Mouse (Mus musculus) forebrain, embryonic 14.5 days (tissue): Measurements from ENCODE around the gene Aig1. TPM values are rescaled to one million over a fixed set of nuclear protein-coding genes. Genes with fewer than 3 reads are reported as not detected.
A peak's percentile ranks its signal among the peaks of the same experiment; 100 is the strongest.

Experiments used
- ATAC-seq: fragments of 200-750 bp; cut with Nextera tagmentation; 2 replicates; pipeline ENCODE4 v1.8.0; 2017; ENCODE audit warnings: mild to moderate bottlenecking, moderate library complexity
- DNase-seq: peaks from one replicate; pipeline ENCODE4 v3.0.0-alpha.2; 2015; ENCODE audit warnings: low spot score
- H3K27ac ChIP-seq: fragments of 300-500 bp; sonication (generic); 2 replicates; pipeline ENCODE4 v1.5.1; 2014; ENCODE audit warnings: low read depth, mild to moderate bottlenecking, control low read depth, low read length, moderate library complexity
- H3K27me3 ChIP-seq: fragments of 300-500 bp; sonication (generic); replicated peaks from 2 replicates; pipeline ENCODE4 v1.6.1; 2014; ENCODE audit warnings: low read length, control low read depth, mixed read lengths; ENCODE audit not compliant: control insufficient read depth, insufficient read depth
- H3K36me3 ChIP-seq: fragments of 300-500 bp; sonication (generic); 2 replicates; pipeline ENCODE4 v1.6.1; 2014; ENCODE audit warnings: low read length, control low read depth; ENCODE audit not compliant: control insufficient read depth, insufficient read depth
- H3K4me1 ChIP-seq: fragments of 300-500 bp; sonication (generic); 2 replicates; pipeline ENCODE4 v1.6.1; 2014; ENCODE audit warnings: antibody characterized with exemption, low read length, control low read depth; ENCODE audit not compliant: control insufficient read depth, insufficient read depth
- H3K4me2 ChIP-seq: fragments of 300-500 bp; sonication (generic); 2 replicates; pipeline ENCODE4 v1.6.1; 2014; ENCODE audit warnings: mild to moderate bottlenecking, control low read depth, low read length
- H3K4me3 ChIP-seq: fragments of 300-500 bp; sonication (generic); 2 replicates; pipeline ENCODE4 v1.5.1; 2014; ENCODE audit warnings: low read depth, low read length, control low read depth
- H3K9ac ChIP-seq: fragments of 300-500 bp; sonication (generic); 2 replicates; pipeline ENCODE4 v1.6.1; 2014; ENCODE audit warnings: mild to moderate bottlenecking, low read length, control low read depth, moderate library complexity
- H3K9me3 ChIP-seq: fragments of 300-500 bp; sonication (generic); replicated peaks from 2 replicates; pipeline ENCODE4 v1.6.1; 2016; ENCODE audit warnings: low read length, control low read depth, mixed read lengths; ENCODE audit not compliant: control insufficient read depth
- WGBS: fragments of 180-500 bp; shearing (Covaris S2); extraction: QIAGEN DNeasy Blood & Tissue Kit; methylation state at CpG from one replicate; pipeline ENCODE4 v1.1.7; 2014; 5-methylcytosine and 5-hydroxymethylcytosine counted together
- polyA plus RNA-seq: library from polyadenylated mRNA; unstranded; fragments of >200 nt; fragmentation: Nextera tagmentation; extraction: Ambion mirVana; gene quantifications from 2 replicates; pipeline ENCODE4 v1.2.1, GENCODE M21; 2014

Aig1 gene
- polyA plus RNA-seq, 1 experiment from 2014 or later, result 59.5 TPM

DNA sequence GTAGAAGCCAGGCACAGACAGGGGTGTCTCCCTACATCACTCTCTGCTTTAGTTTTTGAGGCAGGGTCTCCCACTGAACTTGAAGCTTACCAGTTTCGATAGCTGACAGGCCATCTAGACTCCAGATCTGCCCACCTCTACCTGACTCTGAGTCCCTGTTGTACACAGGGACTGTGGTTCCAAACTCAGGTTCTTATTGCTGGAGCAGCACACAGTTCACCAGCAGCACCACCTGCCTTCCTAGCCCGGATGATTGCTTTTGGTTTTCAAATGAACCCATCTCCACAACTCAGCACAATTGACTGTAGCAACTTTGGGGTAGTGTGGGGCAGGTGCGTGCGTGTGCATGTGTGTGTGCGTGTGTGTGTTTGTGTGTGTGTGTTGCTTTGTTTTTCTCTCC is 155.1 kb downstream of the Aig1 start:
- H3K36me3 ChIP-seq, result no peaks in the 10 kb centered on the region
- H3K9me3 ChIP-seq, result no peaks in the 10 kb centered on the region
- peaks cover 14% of the 10 kb centered on the region for H3K4me1 ChIP-seq
- no peak overlapping the region for H3K4me2 ChIP-seq
- H3K9ac ChIP-seq, result no peak overlapping the region
- no peaks in the 10 kb centered on the region for H3K27me3 ChIP-seq
- DNase-seq (no peak), ATAC-seq (0 out of 2 replicates have a peak, but pooled peaks have one; percentile 16)
- no peak overlapping the region for H3K4me3 ChIP-seq
- WGBS, result 65% methylated on average over 5 of the region's 5 CpGs
- peak overlapping the region; percentile 49 for H3K27ac ChIP-seq

DNA sequence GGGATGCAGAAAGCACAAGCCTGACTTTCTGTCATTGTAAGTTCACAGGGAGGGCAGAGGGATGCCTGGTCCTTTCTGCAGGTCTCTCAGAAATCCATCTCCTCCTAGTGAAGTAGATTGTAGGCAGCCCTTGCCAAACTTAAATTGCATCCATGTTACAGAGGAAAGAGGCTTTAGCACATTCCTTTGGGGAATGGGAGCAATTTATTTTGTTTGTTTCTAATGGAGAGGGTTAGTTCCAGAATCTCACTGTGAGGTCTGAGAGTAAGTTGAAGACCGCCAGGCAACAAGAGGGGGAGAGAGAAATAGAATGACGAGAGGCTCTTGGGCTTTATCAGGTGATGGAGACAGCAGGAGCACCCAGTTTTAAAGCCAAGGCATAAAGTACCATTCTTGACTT is 155.7 kb downstream of the Aig1 start:
- ATAC-seq, result no peak
- 69% methylated on average over 2 of the region's 2 CpGs for WGBS

DNA sequence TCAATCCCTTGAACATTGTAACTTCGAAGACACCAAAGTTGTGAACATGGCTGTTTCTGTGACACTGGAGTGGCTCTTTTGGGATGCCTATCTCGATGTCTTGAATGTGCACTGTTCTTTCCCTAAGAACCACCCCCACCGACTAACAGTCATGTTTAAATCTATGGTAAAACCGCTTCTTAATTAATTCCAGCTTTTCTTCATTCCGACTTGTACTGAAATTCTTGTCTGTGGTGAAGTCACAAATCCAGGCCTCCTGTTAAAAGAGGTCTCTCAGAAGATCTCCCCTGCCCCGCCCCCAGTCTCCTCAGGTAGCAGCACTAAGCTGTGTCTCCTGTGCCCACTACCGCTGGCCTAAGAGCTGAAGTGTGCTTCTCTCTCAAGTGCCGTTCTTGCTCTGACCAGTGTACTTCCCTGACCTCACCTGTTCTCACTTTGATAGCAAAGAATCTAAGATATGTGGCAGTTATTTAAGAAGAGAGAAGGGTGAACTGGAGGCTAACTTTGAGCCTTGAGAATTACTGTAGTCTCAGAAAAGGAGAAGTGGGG is 157.4 kb downstream of the Aig1 start:
- no peak overlapping the region for H3K27ac ChIP-seq
- no peaks in the 10 kb centered on the region for H3K36me3 ChIP-seq
- peaks cover 14% of the 10 kb centered on the region for H3K4me1 ChIP-seq
- H3K9me3 ChIP-seq, result no peaks in the 10 kb centered on the region
- H3K4me2 ChIP-seq, result no peak overlapping the region
- 90% methylated on average over 8 of the region's 8 CpGs for WGBS
- H3K9ac ChIP-seq, result no peak overlapping the region
- H3K4me3 ChIP-seq, result no peak overlapping the region
- DNase-seq (no peak), ATAC-seq (no peak)
- no peaks in the 10 kb centered on the region for H3K27me3 ChIP-seq

More for the DNA sequence above, 155.7 kb downstream of the Aig1 start:
- no peak for DNase-seq
- Histone ChIP-seq H3K27me3 (no peaks in the 10 kb centered on the region), H3K9me3 (no peaks in the 10 kb centered on the region), H3K4me2 (no peak overlapping the region), H3K36me3 (no peaks in the 10 kb centered on the region), H3K9ac (no peak overlapping the region), H3K4me1 (peaks cover 14% of the 10 kb centered on the region), H3K27ac (no peak overlapping the region), H3K4me3 (no peak overlapping the region)

DNA sequence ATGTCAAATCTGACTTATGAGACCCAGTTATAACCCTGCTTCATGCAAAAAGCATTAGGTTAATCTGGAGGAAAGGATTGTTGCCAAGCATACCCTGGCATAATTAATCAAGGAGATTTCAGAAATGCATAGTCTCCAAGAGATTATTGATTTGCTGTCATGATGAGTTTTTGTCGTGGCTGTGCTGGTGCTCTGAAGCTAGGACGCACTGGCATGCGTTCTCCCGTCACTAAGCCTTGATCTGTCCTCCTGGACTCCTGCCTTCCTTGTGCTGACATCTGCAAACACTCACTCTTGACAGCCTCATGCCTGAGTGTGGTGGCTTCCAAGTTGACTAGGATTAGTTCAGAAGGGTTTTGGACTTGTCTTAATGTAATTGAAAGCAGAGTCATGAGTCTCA is 163.0 kb downstream of the Aig1 start:
- DNase-seq (no peak), ATAC-seq (no peak)
- H3K9me3 ChIP-seq, result no peaks in the 10 kb centered on the region
- no peak overlapping the region for H3K4me2 ChIP-seq
- no peaks in the 10 kb centered on the region for H3K27me3 ChIP-seq
- no peaks in the 10 kb centered on the region for H3K36me3 ChIP-seq
- no peak overlapping the region for H3K27ac ChIP-seq
- no peak overlapping the region for H3K4me3 ChIP-seq
- WGBS, result 81% methylated on average over 4 of the region's 4 CpGs
- no peak overlapping the region for H3K9ac ChIP-seq
- H3K4me1 ChIP-seq, result no peaks in the 10 kb centered on the region

DNA sequence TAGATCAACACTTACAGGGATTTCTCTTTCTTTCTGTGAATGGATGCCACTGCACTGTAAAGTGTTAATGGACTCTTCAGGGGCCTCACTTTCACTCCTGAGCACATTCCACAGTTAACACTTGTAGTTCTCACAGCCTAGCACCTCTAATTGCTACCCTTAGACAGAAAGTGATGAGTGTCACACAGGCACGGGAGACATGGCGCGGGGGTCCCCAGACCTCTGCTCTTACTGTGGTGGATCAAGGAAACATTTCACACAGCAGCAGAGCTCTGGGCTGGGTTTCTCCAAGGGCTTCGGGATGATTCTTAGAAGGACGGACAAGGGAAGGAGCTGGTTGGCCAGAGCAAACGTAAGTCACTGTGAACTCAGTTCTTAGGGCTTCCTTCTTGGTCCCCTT is 166.1 kb downstream of the Aig1 start:
- no peak overlapping the region for H3K9ac ChIP-seq
- H3K9me3 ChIP-seq, result no peaks in the 10 kb centered on the region
- H3K4me2 ChIP-seq, result no peak overlapping the region
- no peaks in the 10 kb centered on the region for H3K36me3 ChIP-seq
- no peak overlapping the region for H3K27ac ChIP-seq
- WGBS, result 68% methylated on average over 6 of the region's 6 CpGs
- H3K4me3 ChIP-seq, result no peak overlapping the region
- DNase-seq, result no peak
- H3K4me1 ChIP-seq, result no peaks in the 10 kb centered on the region
- H3K27me3 ChIP-seq, result no peaks in the 10 kb centered on the region
- no peak; the same call in 1 of the 2 replicates for ATAC-seq

DNA sequence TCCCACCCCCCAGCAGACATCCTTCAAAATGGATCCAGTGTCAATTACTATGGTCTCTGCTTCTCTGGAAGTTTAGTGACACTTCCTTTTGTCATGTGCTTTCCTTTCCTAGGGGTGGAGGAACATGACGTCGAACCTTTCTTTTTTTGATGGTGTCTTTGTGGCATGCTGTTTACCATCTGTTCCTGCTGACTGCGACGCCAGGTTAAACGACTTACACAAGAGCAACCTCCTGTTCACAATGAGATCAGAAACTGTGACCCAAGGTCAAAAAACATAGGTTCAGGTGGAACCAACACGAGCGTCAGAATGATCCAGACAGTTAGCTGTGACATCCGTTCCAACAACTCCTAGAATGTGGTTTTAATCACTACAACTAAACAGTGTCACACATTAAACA is 166.7 kb downstream of the Aig1 start:
- H3K9me3 ChIP-seq, result no peaks in the 10 kb centered on the region
- no peaks in the 10 kb centered on the region for H3K4me1 ChIP-seq
- H3K4me3 ChIP-seq, result no peak overlapping the region
- H3K36me3 ChIP-seq, result no peaks in the 10 kb centered on the region
- H3K27me3 ChIP-seq, result no peaks in the 10 kb centered on the region
- ATAC-seq (no peak), DNase-seq (no peak)
- H3K9ac ChIP-seq, result no peak overlapping the region
- H3K27ac ChIP-seq, result no peak overlapping the region
- H3K4me2 ChIP-seq, result no peak overlapping the region
- WGBS, result 62% methylated on average over 8 of the region's 8 CpGs

DNA sequence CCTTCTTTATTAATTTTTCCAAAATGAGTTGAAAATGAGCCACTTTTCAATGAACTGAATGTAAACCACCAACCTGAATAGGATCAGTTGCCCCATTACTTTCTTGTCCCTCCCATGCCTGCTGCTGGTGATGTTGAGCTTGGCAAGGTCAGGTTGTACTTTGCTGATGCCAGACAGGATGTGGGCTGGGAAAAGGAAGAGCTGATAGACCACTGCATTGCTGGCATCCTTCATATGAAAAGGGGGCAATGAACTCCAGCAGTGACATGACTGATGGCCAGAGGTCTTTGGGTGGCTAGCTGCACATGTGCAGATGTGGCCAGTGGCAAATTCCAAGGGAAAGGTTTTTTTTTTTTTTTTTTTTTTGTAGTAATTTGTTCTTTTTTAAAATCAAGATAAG is 172.5 kb downstream of the Aig1 start:
- H3K27ac ChIP-seq, result no peak overlapping the region
- H3K4me2 ChIP-seq, result no peak overlapping the region
- no peaks in the 10 kb centered on the region for H3K27me3 ChIP-seq
- DNase-seq (no peak), ATAC-seq (no peak)
- H3K9me3 ChIP-seq, result no peaks in the 10 kb centered on the region
- no peak overlapping the region for H3K9ac ChIP-seq
- no peaks in the 10 kb centered on the region for H3K4me1 ChIP-seq
- H3K4me3 ChIP-seq, result no peak overlapping the region
- no peaks in the 10 kb centered on the region for H3K36me3 ChIP-seq

DNA sequence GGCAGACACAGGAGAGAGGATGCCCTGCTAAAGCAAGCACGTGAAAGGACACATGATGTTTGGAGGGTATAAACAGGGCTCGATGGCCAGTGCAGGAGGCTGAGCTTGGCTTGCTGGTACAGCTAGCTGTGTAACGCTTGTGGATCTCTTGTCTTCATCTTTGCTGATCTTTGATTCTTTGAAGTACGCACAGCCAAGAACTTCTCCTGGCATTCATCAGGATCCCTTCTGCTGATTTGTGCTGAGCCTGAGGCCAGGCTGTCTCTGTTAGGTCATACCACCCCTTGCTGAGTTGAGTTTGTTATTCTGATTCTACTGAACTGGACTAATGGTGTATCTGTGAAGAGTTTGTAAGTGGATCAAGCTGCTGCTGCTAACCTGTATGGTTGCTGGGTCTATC is 175.5 kb downstream of the Aig1 start:
- H3K4me2 ChIP-seq, result no peak overlapping the region

DNA sequence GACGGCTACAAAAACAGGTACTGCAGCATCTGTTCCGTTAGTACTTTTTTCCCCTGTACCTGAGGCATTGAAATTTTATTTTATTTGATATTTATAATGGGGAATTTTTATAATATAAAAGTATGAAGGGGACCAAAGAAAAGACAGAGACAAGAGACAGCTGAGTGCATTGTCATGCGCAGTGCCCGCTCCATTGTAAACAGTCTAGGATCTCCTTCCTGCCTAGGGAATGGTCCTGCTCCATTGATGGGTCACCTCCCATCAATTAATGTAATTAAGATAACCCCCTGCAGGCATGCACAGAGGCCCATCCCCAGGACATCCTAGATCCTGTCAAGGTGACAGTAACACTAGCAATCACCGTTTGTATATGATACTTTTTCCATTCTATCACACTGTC is 178.0 kb downstream of the Aig1 start:
- no peak overlapping the region for H3K4me2 ChIP-seq
- DNase-seq (no peak), ATAC-seq (no peak)
- H3K4me1 ChIP-seq, result no peaks in the 10 kb centered on the region; the same call in 1 of the 2 replicates
- H3K27me3 ChIP-seq, result no peaks in the 10 kb centered on the region
- H3K9me3 ChIP-seq, result no peaks in the 10 kb centered on the region
- no peak overlapping the region for H3K9ac ChIP-seq
- 89% methylated on average over 5 of the region's 5 CpGs for WGBS
- H3K36me3 ChIP-seq, result no peaks in the 10 kb centered on the region
- H3K4me3 ChIP-seq, result no peak overlapping the region
- H3K27ac ChIP-seq, result no peak overlapping the region

More for the DNA sequence above, 175.5 kb downstream of the Aig1 start:
- no peak overlapping the region for H3K9ac ChIP-seq
- no peaks in the 10 kb centered on the region for H3K27me3 ChIP-seq
- no peak overlapping the region for H3K27ac ChIP-seq
- DNase-seq, result no peak
- ATAC-seq, result no peak
- H3K4me3 ChIP-seq, result no peak overlapping the region
- no peaks in the 10 kb centered on the region for H3K36me3 ChIP-seq
- WGBS, result 92% methylated on average over 4 of the region's 4 CpGs
- no peaks in the 10 kb centered on the region for H3K9me3 ChIP-seq
- H3K4me1 ChIP-seq, result no peaks in the 10 kb centered on the region; the same call in 1 of the 2 replicates
